Mouse (Mus musculus): Measurements from ENCODE around the gene Aldh3a1.

Gene Aldh3a1

GRCm38 (mm10) chr11:61196616-61197353 is 10.6 kb upstream of the Aldh3a1 start:
- no peak for DNase-seq (ENCODE audit: low spot score)

- no peak for DNase-seq (ENCODE audit: low spot score)
Measured at GRCm38 (mm10) chr11:61197935-61198334, 9.4 kb upstream of the Aldh3a1 start.

- no peak for DNase-seq (ENCODE audit: low spot score)
Measured at GRCm38 (mm10) chr11:61199620-61200362, 7.5 kb upstream of the Aldh3a1 start.

- no peak for DNase-seq (ENCODE audit: low spot score)
Measured at GRCm38 (mm10) chr11:61202186-61202585, 5.2 kb upstream of the Aldh3a1 start.

- no peak for DNase-seq (ENCODE audit: low spot score)
Measured at GRCm38 (mm10) chr11:61202810-61203209, 4.5 kb upstream of the Aldh3a1 start.

GRCm38 (mm10) chr11:61205167-61205950 is 2.0 kb upstream of the Aldh3a1 start:
- DNase-seq (ENCODE audit: low spot score), result no peak

- DNase-seq (ENCODE audit: low spot score), result no peak
Measured at GRCm38 (mm10) chr11:61206136-61206535, 1.2 kb upstream of the Aldh3a1 start.

- no peak for DNase-seq (ENCODE audit: low spot score)
Measured at GRCm38 (mm10) chr11:61208316-61208715, 979 bp downstream of the Aldh3a1 start.

- no peak for DNase-seq (ENCODE audit: low spot score)
Measured at GRCm38 (mm10) chr11:61212102-61212501, 4.8 kb downstream of the Aldh3a1 start.

- DNase-seq (ENCODE audit: low spot score), result no peak
Measured at GRCm38 (mm10) chr11:61215936-61216335, 8.6 kb downstream of the Aldh3a1 start.

GRCm38 (mm10) chr11:61220156-61220881 is 13.0 kb downstream of the Aldh3a1 start:
- DNase-seq (ENCODE audit: low spot score), result no peak

- DNase-seq (ENCODE audit: low spot score), result no peak
Measured at GRCm38 (mm10) chr11:61222007-61222406, 14.7 kb downstream of the Aldh3a1 start.

- no peak for DNase-seq (ENCODE audit: low spot score)
Measured at GRCm38 (mm10) chr11:61222971-61223745, 15.8 kb downstream of the Aldh3a1 start.

GRCm38 (mm10) chr11:61224234-61224744 is 17.0 kb downstream of the Aldh3a1 start:
- DNase-seq (ENCODE audit: low spot score), result no peak

- no peak for DNase-seq (ENCODE audit: low spot score)
Measured at GRCm38 (mm10) chr11:61224907-61225306, 17.6 kb downstream of the Aldh3a1 start.

- no peak for DNase-seq (ENCODE audit: low spot score)
Measured at GRCm38 (mm10) chr11:61225511-61225910, 18.2 kb downstream of the Aldh3a1 start.

- no peak for DNase-seq (ENCODE audit: low spot score)
Measured at GRCm38 (mm10) chr11:61225941-61226412, 18.6 kb downstream of the Aldh3a1 start.

- DNase-seq (ENCODE audit: low spot score), result no peak
Measured at GRCm38 (mm10) chr11:61227816-61228215, 20.5 kb downstream of the Aldh3a1 start.

- no peak for DNase-seq (ENCODE audit: low spot score)
Measured at GRCm38 (mm10) chr11:61228406-61228805, 21.1 kb downstream of the Aldh3a1 start.

GRCm38 (mm10) chr11:61231329-61231728 is 24.0 kb downstream of the Aldh3a1 start:
- DNase-seq (ENCODE audit: low spot score), result peak; percentile 39

- DNase-seq (ENCODE audit: low spot score), result no peak
Measured at GRCm38 (mm10) chr11:61234174-61234573, 26.8 kb downstream of the Aldh3a1 start.

All from layer of hippocampus, adult 9-10 months (tissue).